Mouse (Mus musculus): ENCODE measurements around the gene Cdca8. TPM values are rescaled to one million over a fixed set of nuclear protein-coding genes. Genes with fewer than 3 reads are reported as not detected.

The Cdca8 gene
- polyA plus RNA-seq, 1 experiment = 74.9 TPM

GRCm38 (mm10) chr4:124972316-124972715 lies 33.2 kb upstream of the Cdca8 start:
- H3K4me3 ChIP-seq (replicated peaks) = no peak overlapping the region
- H3K27me3 ChIP-seq (replicated peaks) = peaks cover 84% of the 10 kb centered on the region
- H3K36me3 ChIP-seq (replicated peaks; ENCODE audit: low read length) = no peaks in the 10 kb centered on the region
- peaks cover 11% of the 10 kb centered on the region for H3K4me1 ChIP-seq
- TF ChIP-seq GATA1 (IDR thresholded peaks at IDR 0.05; ENCODE audit: borderline replicate concordance, low read length) = no peak
- TF ChIP-seq FLI1 (IDR thresholded peaks at IDR 0.05; ENCODE audit: low read length) = no peak
- no peaks in the 10 kb centered on the region for H3K9me3 ChIP-seq

- Histone ChIP-seq H3K4me1 (peaks cover 11% of the 10 kb centered on the region), H3K36me3 (replicated peaks; ENCODE audit: low read length) (no peaks in the 10 kb centered on the region), H3K9me3 (no peaks in the 10 kb centered on the region), H3K27me3 (replicated peaks) (peaks cover 88% of the 10 kb centered on the region), H3K4me3 (replicated peaks) (no peak overlapping the region)
- TF ChIP-seq FLI1 (IDR thresholded peaks at IDR 0.05; ENCODE audit: low read length) = no peak
- no peak for TF ChIP-seq GATA1 (IDR thresholded peaks at IDR 0.05; ENCODE audit: borderline replicate concordance, low read length)
These were observed 32.0 kb upstream of the Cdca8 start for GRCm38 (mm10) chr4:124971094-124971493.

GRCm38 (mm10) chr4:124970677-124971076 lies 31.6 kb upstream of the Cdca8 start:
- H3K4me3 ChIP-seq (replicated peaks) = no peak overlapping the region
- peaks cover 90% of the 10 kb centered on the region for H3K27me3 ChIP-seq (replicated peaks)
- TF ChIP-seq FLI1 (IDR thresholded peaks at IDR 0.05; ENCODE audit: low read length) (no peak), GATA1 (IDR thresholded peaks at IDR 0.05; ENCODE audit: borderline replicate concordance, low read length) (no peak)
- H3K36me3 ChIP-seq (replicated peaks; ENCODE audit: low read length) = no peaks in the 10 kb centered on the region
- H3K4me1 ChIP-seq = peaks cover 11% of the 10 kb centered on the region
- no peaks in the 10 kb centered on the region for H3K9me3 ChIP-seq

GRCm38 (mm10) chr4:124970194-124970593 lies 31.1 kb upstream of the Cdca8 start:
- Histone ChIP-seq H3K27me3 (replicated peaks) (peaks cover 90% of the 10 kb centered on the region), H3K4me3 (replicated peaks) (no peak overlapping the region), H3K4me1 (peaks cover 11% of the 10 kb centered on the region), H3K9me3 (no peaks in the 10 kb centered on the region), H3K36me3 (replicated peaks; ENCODE audit: low read length) (no peaks in the 10 kb centered on the region)
- no peak for TF ChIP-seq GATA1 (IDR thresholded peaks at IDR 0.05; ENCODE audit: borderline replicate concordance, low read length)
- TF ChIP-seq FLI1 (IDR thresholded peaks at IDR 0.05; ENCODE audit: low read length) = no peak

- Histone ChIP-seq H3K9me3 (peaks cover 2% of the 10 kb centered on the region), H3K4me1 (peaks cover 11% of the 10 kb centered on the region), H3K36me3 (replicated peaks; ENCODE audit: low read length) (no peaks in the 10 kb centered on the region), H3K4me3 (replicated peaks) (no peak overlapping the region), H3K27me3 (replicated peaks) (peaks cover 90% of the 10 kb centered on the region)
- TF ChIP-seq GATA1 (IDR thresholded peaks at IDR 0.05; ENCODE audit: borderline replicate concordance, low read length) = no peak
- no peak for TF ChIP-seq FLI1 (IDR thresholded peaks at IDR 0.05; ENCODE audit: low read length)
These were observed 30.2 kb upstream of the Cdca8 start for GRCm38 (mm10) chr4:124969219-124969848.

- Histone ChIP-seq H3K4me3 (replicated peaks) (no peak overlapping the region), H3K36me3 (replicated peaks; ENCODE audit: low read length) (no peaks in the 10 kb centered on the region), H3K4me1 (peaks cover 11% of the 10 kb centered on the region), H3K27me3 (replicated peaks) (peaks cover 88% of the 10 kb centered on the region), H3K9me3 (peaks cover 8% of the 10 kb centered on the region)
- TF ChIP-seq GATA1 (IDR thresholded peaks at IDR 0.05; ENCODE audit: borderline replicate concordance, low read length) (no peak), FLI1 (IDR thresholded peaks at IDR 0.05; ENCODE audit: low read length) (no peak)
These were observed 29.6 kb upstream of the Cdca8 start for GRCm38 (mm10) chr4:124968711-124969110.

- Histone ChIP-seq H3K36me3 (replicated peaks; ENCODE audit: low read length) (no peaks in the 10 kb centered on the region), H3K9me3 (peaks cover 8% of the 10 kb centered on the region), H3K4me3 (replicated peaks) (no peak overlapping the region), H3K27me3 (replicated peaks) (peaks cover 72% of the 10 kb centered on the region), H3K4me1 (peaks cover 47% of the 10 kb centered on the region)
- TF ChIP-seq FLI1 (IDR thresholded peaks at IDR 0.05; ENCODE audit: low read length) (no peak), GATA1 (IDR thresholded peaks at IDR 0.05; ENCODE audit: borderline replicate concordance, low read length) (no peak)
These were observed 25.9 kb upstream of the Cdca8 start for GRCm38 (mm10) chr4:124964912-124965599.

GRCm38 (mm10) chr4:124962576-124962975 lies 23.5 kb upstream of the Cdca8 start:
- TF ChIP-seq FLI1 (IDR thresholded peaks at IDR 0.05; ENCODE audit: low read length) = no peak
- TF ChIP-seq GATA1 (IDR thresholded peaks at IDR 0.05; ENCODE audit: borderline replicate concordance, low read length) = no peak
- Histone ChIP-seq H3K9me3 (peaks cover 8% of the 10 kb centered on the region), H3K4me3 (replicated peaks) (no peak overlapping the region), H3K27me3 (replicated peaks) (peaks cover 51% of the 10 kb centered on the region), H3K36me3 (replicated peaks; ENCODE audit: low read length) (no peaks in the 10 kb centered on the region), H3K4me1 (peaks cover 61% of the 10 kb centered on the region)

GRCm38 (mm10) chr4:124960940-124961339 lies 21.8 kb upstream of the Cdca8 start:
- H3K9me3 ChIP-seq = peaks cover 8% of the 10 kb centered on the region
- no peaks in the 10 kb centered on the region for H3K36me3 ChIP-seq (replicated peaks; ENCODE audit: low read length)
- H3K4me1 ChIP-seq = peaks cover 69% of the 10 kb centered on the region
- TF ChIP-seq FLI1 (IDR thresholded peaks at IDR 0.05; ENCODE audit: low read length) = no peak
- no peak for TF ChIP-seq GATA1 (IDR thresholded peaks at IDR 0.05; ENCODE audit: borderline replicate concordance, low read length)
- peaks cover 55% of the 10 kb centered on the region for H3K27me3 ChIP-seq (replicated peaks)
- peak overlapping the region; percentile 62 for H3K4me3 ChIP-seq (replicated peaks)

- Histone ChIP-seq H3K27me3 (replicated peaks) (peaks cover 53% of the 10 kb centered on the region), H3K4me3 (replicated peaks) (peak overlapping the region; percentile 8), H3K4me1 (peaks cover 70% of the 10 kb centered on the region), H3K36me3 (replicated peaks; ENCODE audit: low read length) (no peaks in the 10 kb centered on the region), H3K9me3 (peaks cover 8% of the 10 kb centered on the region)
- no peak for TF ChIP-seq GATA1 (IDR thresholded peaks at IDR 0.05; ENCODE audit: borderline replicate concordance, low read length)
- TF ChIP-seq FLI1 (IDR thresholded peaks at IDR 0.05; ENCODE audit: low read length) = no peak
These were observed 20.0 kb upstream of the Cdca8 start for GRCm38 (mm10) chr4:124959062-124959461.

All from megakaryocyte, embryonic 14.5 days (primary cell).